Mouse (Mus musculus) cortical plate, adult 2 months (tissue): ENCODE results near the gene Mark4.

Source experiments
- CTCF ChIP-seq: fragments of 200-500 bp; IDR thresholded peaks from 2 replicates; pipeline ENCODE4 v1.5.1; 2011; ENCODE audit warnings: mild to moderate bottlenecking, control low read depth, low read length; ENCODE audit not compliant: insufficient read depth; ENCODE audit errors: extremely low read depth
- POLR2A ChIP-seq: fragments of 200-500 bp; IDR thresholded peaks from 2 replicates; pipeline ENCODE4 v1.6.1; 2011; ENCODE audit warnings: mild to moderate bottlenecking, low read length, control low read depth; ENCODE audit not compliant: insufficient read depth; ENCODE audit errors: extremely low read depth

GRCm38 (mm10) chr7:19456628-19457027 is 2.0 kb downstream of the Mark4 start:
- TF ChIP-seq POLR2A (no peak), CTCF (no peak)
